Mouse (Mus musculus): ENCODE data around the gene Vmn1r6.
"Not testable (repeated sequence)": the region's sequence is repeated elsewhere in the genome, so short reads cannot be mapped to it uniquely, and the experiment has no call there.

The Vmn1r6 gene

GRCm38 (mm10) chr6:56996943-56997342, at the start of gene Vmn1r6:
TSS of gene Vmn1r6 (plus strand) at chr6:56997243.
- no peak for DNase-seq

GRCm38 (mm10) chr6:56956436-56956835, 40.6 kb upstream of the Vmn1r6 start:
- no peak for DNase-seq

- DNase-seq, result no peak
Observed at GRCm38 (mm10) chr6:56969973-56970372, 27.1 kb upstream of the Vmn1r6 start, which contains the start of gene Vmn1r5. TSS of gene Vmn1r5 (plus strand) at chr6:56970273.

GRCm38 (mm10) chr6:57025224-57025623, 28.2 kb downstream of the Vmn1r6 start, which contains the start of gene Vmn1r7:
TSS of gene Vmn1r7 (minus strand) at chr6:57025324.
- not testable (repeated sequence) for DNase-seq

- no peak for DNase-seq
Observed at GRCm38 (mm10) chr6:57031984-57032383, 34.9 kb downstream of the Vmn1r6 start, which contains the start of gene Vmn1r8. TSS of gene Vmn1r8 (plus strand) at chr6:57032284.

- no peak for DNase-seq
Observed at GRCm38 (mm10) chr6:57034674-57035073, 37.6 kb downstream of the Vmn1r6 start.

Data from right cerebral cortex, postnatal 25 days (tissue).